Mouse (Mus musculus) thymus, adult 18-20 months (tissue): Measurements from ENCODE around the gene Prkce.

Experiments
- DNase-seq, 2 experiments: peaks; one replicate each; pipeline ENCODE4 v3.0.0; 2022; ENCODE audit warnings: mixed read lengths in 2 of 2

Prkce gene

DNA sequence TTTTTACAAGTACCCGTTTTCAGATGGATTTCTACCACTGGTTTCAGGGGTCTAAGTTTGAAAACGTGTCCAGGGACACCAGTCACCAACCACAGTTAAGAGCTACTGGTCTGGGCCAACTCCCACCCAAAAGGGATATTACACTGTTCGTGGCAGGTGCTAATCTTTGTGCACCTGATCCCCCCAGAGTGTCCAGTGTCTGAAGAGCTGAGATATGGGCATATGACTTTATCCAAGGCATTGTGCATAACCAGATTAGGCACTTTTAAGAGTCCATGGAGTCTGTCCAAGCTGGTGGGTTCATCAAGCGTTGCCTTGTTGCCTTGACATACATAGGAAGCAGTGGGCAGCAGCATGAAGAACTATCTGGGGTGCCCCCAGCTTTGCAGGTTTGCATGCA is 254.4 kb downstream of the Prkce start:
- no peak for DNase-seq

DNA sequence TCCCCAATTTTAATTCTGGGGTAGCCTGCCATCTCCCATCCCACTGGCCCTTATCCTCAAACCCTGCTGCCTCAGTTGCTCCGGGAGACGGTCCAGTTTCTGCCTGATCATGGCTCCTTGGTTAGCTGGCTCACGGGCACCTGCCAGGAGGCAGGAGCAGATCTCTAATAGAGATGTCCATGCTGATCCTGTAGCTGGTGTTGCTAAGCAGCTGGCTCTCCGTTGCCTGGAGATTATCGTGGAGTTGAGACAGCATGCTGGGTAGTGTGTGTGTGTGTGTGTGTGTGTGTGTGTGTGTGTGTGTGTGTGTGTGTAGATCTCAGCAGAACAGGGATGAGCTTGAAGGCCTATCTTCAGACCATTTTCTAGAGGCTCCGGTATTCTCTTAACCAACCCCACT is 262.3 kb downstream of the Prkce start:
- DNase-seq, result no peak

- no peak for DNase-seq
Observed at GRCm38 (mm10) chr17:86433117-86433516, 265.5 kb downstream of the Prkce start.

GRCm38 (mm10) chr17:86433813-86434212 is 266.2 kb downstream of the Prkce start:
- DNase-seq, result no peak

DNA sequence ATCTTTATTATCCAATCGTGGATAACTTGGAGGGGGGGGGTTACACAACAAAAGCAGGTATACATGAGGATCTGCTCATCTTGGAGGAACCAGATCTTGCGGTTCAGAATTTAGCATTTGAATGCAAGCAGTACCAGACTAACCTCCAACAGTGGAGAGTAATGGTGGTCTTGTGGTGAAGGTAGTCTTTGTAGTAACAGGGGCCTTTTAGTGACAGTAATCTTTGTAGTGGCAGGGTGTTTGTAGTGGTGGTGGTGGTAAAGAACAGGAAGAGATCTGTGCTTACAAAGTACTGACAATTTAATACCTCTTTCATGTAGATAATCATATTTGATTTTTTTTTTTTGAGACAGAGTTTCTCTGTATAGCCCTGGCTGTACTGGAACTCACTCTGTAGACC is 267.2 kb downstream of the Prkce start:
- no peak for DNase-seq

- no peak for DNase-seq
Observed at GRCm38 (mm10) chr17:86435570-86435969, 268.0 kb downstream of the Prkce start.

DNA sequence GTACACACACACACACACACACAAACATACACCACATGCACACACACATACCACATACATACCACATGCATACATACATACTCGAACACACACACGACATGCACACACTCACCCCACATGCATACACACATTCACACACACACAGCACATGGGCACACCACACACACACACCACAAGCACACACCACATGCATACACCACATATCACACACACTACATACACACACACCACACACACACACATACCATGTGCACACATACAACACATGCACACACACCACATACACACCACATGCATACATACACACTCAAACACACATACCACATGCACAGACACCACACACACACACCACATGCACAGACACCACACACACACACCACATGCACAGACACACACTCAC is 268.4 kb downstream of the Prkce start:
- no peak for DNase-seq

GRCm38 (mm10) chr17:86436583-86437370 is 269.2 kb downstream of the Prkce start:
- peak in 1 of 2 experiments; percentile 35 for DNase-seq

DNA sequence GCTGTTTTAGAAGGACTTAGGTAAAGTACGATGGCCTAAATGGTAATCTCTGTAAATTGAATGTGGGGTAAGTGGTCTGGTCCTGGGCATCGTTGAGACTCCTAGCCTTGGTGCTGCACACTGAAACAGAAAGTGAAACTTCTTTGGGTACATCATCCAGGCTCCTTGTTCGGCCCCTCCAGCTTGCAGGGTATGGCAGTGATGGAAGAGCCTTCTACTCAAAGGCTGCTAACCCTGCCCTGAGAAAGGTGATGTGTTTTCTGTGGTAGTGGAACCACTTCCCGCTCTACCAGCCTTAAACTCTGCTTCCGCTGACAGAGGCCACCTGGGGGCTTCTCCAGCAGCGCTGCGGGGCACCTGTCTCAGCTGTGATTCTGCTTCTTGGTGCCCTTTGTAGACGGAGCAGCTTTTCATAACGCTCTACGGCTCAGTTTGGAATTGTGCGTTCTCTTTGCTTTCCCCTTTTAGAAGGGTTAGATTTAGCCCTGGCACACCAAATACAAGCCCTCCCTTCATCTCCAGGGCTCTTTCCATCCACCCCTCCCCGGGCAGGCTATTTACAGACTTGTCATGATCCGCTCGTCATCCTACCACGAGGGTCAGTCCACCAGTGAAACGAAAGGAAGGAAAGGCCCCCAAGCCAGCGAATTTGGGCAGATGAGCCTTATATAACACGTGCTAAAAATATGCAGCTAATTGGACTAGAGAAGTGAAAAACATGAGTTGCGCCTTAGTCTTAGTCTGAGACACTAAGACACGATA is 270.1 kb downstream of the Prkce start:
- DNase-seq, result peak; percentile 58 to 71

DNA sequence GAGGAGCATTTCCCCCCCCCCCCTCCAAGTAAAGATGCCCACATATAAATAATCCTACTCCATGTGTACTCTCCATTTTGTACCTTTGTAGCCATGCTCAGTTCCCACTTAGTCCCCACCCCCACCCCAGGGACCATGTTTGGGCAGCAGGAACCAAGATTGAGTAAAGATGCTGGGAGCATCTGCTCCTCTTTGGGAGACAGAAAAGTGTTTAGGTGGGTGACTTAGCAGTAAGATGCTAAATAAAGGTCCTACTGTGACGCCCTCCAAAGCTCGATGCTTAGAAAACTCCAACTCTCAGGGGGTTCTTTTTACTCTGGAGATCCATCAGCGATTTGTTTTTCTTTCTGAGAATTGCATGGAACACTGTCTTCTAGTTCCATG is 270.7 kb downstream of the Prkce start:
- no peak for DNase-seq

- DNase-seq, result no peak
Observed at GRCm38 (mm10) chr17:86438763-86439162, 271.2 kb downstream of the Prkce start.

DNA sequence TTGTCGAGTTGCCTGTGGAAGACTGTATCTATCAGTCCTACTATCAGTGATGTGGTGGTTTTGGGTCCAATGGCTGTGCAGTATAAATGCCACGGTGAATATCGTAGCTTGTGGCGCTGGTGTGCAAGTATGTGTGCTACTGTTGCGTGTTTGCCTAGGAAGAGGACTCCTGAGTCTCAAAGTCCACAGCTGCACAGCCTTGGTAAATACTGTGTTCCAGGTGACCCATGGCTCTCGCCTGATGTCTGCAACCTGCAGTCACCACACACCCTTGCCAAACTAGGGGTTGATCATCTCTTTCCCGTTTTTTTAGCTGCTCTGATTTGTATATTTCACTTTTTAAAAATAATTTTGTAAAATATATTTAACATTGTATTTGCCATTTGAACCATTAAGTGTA is 273.5 kb downstream of the Prkce start:
- DNase-seq, result no peak

- DNase-seq, result no peak
Observed at GRCm38 (mm10) chr17:86443886-86444285, 276.3 kb downstream of the Prkce start.

DNA sequence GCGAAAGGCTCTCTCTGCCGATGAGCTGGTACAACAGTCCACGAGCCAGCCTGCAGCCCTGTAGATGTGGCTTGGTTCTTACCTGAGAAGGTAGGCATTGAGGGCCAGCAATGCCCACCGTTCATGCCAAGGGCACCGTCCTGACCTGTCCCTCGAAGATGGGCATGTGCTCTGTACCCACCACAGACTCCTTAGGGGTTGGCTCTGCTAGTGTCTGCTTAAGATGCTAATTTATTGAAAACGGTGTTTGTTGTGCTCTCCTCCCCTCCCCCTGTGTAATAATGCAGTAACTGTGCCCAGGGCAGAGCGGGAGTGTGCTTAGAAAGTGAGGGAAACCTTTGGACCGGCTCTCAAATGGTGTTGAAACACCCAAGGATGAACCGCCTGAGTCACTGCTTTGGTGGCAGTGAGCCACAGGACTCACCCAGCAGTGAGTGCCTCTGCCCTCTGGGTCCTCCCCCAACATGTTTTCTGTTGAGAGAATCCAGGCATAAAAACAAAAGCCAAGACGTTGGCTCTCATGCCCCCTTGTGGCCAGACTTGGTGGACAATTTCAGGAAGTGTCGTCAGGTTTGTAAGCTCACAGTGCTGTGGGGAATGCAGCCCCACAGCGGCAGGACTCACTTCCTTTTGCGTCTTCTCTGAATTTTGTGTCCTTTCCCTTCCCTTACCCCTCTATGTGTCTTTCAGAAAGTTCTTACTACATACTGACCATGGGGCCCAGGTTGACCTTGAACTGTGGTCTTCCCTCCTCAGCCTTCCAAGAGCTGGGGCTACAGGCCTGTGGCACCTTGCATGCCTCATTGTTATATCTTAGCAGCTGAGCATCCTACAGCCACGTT is 277.2 kb downstream of the Prkce start:
- peak; percentile 79 to 91 for DNase-seq

GRCm38 (mm10) chr17:86445420-86445720 is 277.8 kb downstream of the Prkce start:
- no peak for DNase-seq

- DNase-seq, result no peak
Observed at GRCm38 (mm10) chr17:86445900-86446299, 278.3 kb downstream of the Prkce start.

- DNase-seq, result peak in 1 of 2 experiments; percentile 43
Observed at GRCm38 (mm10) chr17:86447101-86447598, 279.6 kb downstream of the Prkce start.

GRCm38 (mm10) chr17:86452934-86453333 is 285.3 kb downstream of the Prkce start:
- no peak for DNase-seq

GRCm38 (mm10) chr17:86453673-86454350 is 286.2 kb downstream of the Prkce start:
- DNase-seq, result no peak

- no peak for DNase-seq
Observed at GRCm38 (mm10) chr17:86454351-86454706, 286.7 kb downstream of the Prkce start.

DNA sequence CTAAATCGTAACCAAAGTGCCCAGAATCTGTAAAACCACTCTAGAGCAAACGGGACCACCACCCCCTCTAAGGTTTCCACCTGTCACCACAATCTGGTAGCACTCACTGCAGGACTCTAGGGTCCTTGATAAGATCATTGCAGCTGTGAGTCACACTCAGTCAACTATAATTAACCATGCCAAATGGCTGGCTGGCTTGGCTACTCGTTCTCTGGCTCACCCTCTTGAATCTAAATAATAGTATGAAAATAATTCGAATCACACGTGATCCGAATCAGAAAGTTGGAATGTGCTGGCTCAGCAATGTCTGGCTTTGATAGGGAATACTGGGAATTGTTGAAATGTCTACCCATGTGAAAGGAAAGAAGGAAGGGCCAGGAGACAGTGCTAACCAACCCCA is 288.9 kb downstream of the Prkce start:
- no peak for DNase-seq

GRCm38 (mm10) chr17:86458302-86458980 is 290.9 kb downstream of the Prkce start:
- DNase-seq, result no peak
